ENCODE assay signal across 14 mouse cellular contexts in the genomic region with DNA sequence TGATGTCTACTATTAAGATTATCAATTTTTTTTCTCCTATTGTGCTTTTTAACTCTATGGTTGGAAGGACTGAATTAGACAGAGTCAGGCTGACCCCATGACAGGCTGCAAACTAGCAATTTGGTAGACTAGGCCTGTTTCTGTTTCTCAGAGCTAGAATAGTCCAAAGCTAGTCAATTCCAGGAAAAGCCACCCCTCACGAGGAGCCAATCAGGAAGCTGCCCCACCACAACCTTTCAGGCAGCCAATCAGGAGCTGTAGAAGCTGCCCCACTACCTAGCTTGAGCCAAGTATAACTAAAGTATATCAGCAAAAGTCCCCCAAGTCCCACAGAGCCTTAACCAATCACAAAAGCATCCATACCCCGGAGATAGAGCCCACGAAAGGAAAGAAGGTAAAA. TPM values are rescaled to one million over a fixed set of nuclear protein-coding genes. Genes with fewer than 3 reads are reported as not detected.
DNase-seq lines count a peak whose midpoint lies in the region; ATAC-seq and TF ChIP-seq lines count a peak whose summit lies in the region.
"Had no signal": no experiment of that assay in that cellular context is flagged by ENCODE, and none has a peak within 500 bp of the region (broad histone marks: within the 10 kb centered on the region; RNA-seq: fewer than 3 reads in every experiment).

No protein-coding gene starts in this region.

- no peaks in the 10 kb centered on the region for H3K9me3 ChIP-seq in G1E (replicated peaks)

- H3K36me3 ChIP-seq in G1E (replicated peaks), result peaks cover 34% of the 10 kb centered on the region
- H3K36me3 ChIP-seq in liver, adult 2 months (ENCODE audit: control insufficient read depth, insufficient read depth, low read length), result peaks cover 32% of the 10 kb centered on the region

- ATAC-seq in G1E (ENCODE audit: extremely low read depth, insufficient number of reproducible peaks, low FRiP score, poor library complexity, severe bottlenecking), result peak; percentile 65
- ATAC-seq in megakaryocyte progenitor cell, adult 5-6 weeks (replicated peaks; ENCODE audit: poor library complexity), result peak; percentile 35

- H3K27me3 ChIP-seq in G1E (ENCODE audit: insufficient read depth, low read length), result no peaks in the 10 kb centered on the region
- H3K27me3 ChIP-seq in liver, adult 2 months (ENCODE audit: control insufficient read depth, insufficient read depth, low read length), result no peaks in the 10 kb centered on the region

- TF ChIP-seq POLR2A in liver, adult 2 months (IDR thresholded peaks at IDR 0.05; ENCODE audit: extremely low read depth, insufficient read depth, low read length), result no peak

- DNase-seq in G1E (ENCODE audit: low spot score) (peak; percentile 30), R1 (ENCODE audit: low read depth, low spot score) (peak; percentile 25)
- DNase-seq in liver, adult 2 months (ENCODE audit: extremely low read depth, low read depth, low spot score), result peak; percentile 65
- DNase-seq in layer of hippocampus, adult 18-20 months (ENCODE audit: low spot score in 2 of 2), result no peak
- DNase-seq in layer of hippocampus, adult 8-10 months (ENCODE audit: low spot score in 2 of 2), result no peak
- no peak for DNase-seq in embryo, embryonic 9.5 days (ENCODE audit: extremely low spot score)
- DNase-seq: cerebellum, adult 9-10 months; heart, postnatal 10 days; kidney, adult 18-20 months; kidney, postnatal 10 days; left cerebral cortex, postnatal 4 days; lung, postnatal 14 days; right cerebral cortex, adult 18-20 months had no signal

- peaks cover 9% of the 10 kb centered on the region; the same call in 1 of the 2 replicates for H3K4me1 ChIP-seq in G1E (ENCODE audit: insufficient read depth, low read depth, low read length)
- H3K4me1 ChIP-seq in liver, adult 2 months (ENCODE audit: control insufficient read depth, insufficient read depth, low read length), result peaks cover 8% of the 10 kb centered on the region

- TF ChIP-seq CTCF in G1E (IDR thresholded peaks at IDR 0.05; ENCODE audit: low read depth, low read length), result no peak
- no peak for TF ChIP-seq CTCF in liver, adult 2 months (IDR thresholded peaks at IDR 0.05; ENCODE audit: low read depth, low read length)

- no peak overlapping the region for H3K9ac ChIP-seq in liver, adult 2 months (ENCODE audit: low read depth, low read length)

- 30% methylated on average over 3 of the region's 3 CpGs for WGBS in liver, adult 2 months

- H3K79me2 ChIP-seq in liver, adult 2 months (ENCODE audit: control insufficient read depth, insufficient read depth, low read length), result peaks cover 8% of the 10 kb centered on the region; the same call in 1 of the 2 replicates

- H3K4me3 ChIP-seq in G1E (ENCODE audit: low read depth, low read length), result no peak overlapping the region; the same call in 1 of the 2 replicates
- no peak overlapping the region for H3K4me3 ChIP-seq in liver, adult 2 months (ENCODE audit: insufficient read depth, low read depth, low read length)

- peak overlapping the region; percentile 81 for H3K27ac ChIP-seq in liver, adult 2 months (replicated peaks; ENCODE audit: insufficient read depth, low read depth, low read length)

RNA-seq across cellular contexts. Expression of a gene that starts 4.2 kb away (rescaled TPM):
- total RNA-seq in G1E (2014; fragmentation: Nextera tagmentation) (60.0 and 85.1 TPM in 2 replicates), G1E (2017) (72.4 and 83.0 TPM in 2 replicates)
- 30.8 and 31.6 TPM in 2 replicates for polyA plus RNA-seq in G1E (2012)
- 73.0 and 76.2 TPM in 2 replicates for total RNA-seq in liver, adult 2 months (2014; rRNA removed)
- polyA plus RNA-seq in liver, adult 2 months (2012; rRNA removed), result 44.9 and 53.2 TPM in 2 replicates
- 81.2 and 88.9 TPM in 2 replicates for total RNA-seq in megakaryocyte progenitor cell, adult 5-6 weeks (2015)
- total RNA-seq in megakaryocyte progenitor cell, adult 5-6 weeks (2017), result 98.0 and 113 TPM in 2 replicates
- total RNA-seq in layer of hippocampus, adult 18-20 months (2021), result 100 to 1,000 TPM; 119 to 122 TPM
- 100 to 1,000 TPM; 118 to 126 (median 121) TPM for total RNA-seq in layer of hippocampus, adult 8-10 months (2022)

RNA-seq across cellular contexts. Expression of a gene that starts 19.4 kb away (rescaled TPM):
- 5.1 and 13.5 TPM in 2 replicates for total RNA-seq in G1E (2014; fragmentation: Nextera tagmentation)
- 8.2 and 10.8 TPM in 2 replicates for total RNA-seq in G1E (2017)
- polyA plus RNA-seq in G1E (2012), result 104 and 161 TPM in 2 replicates
- 26.8 and 31.3 TPM in 2 replicates for total RNA-seq in liver, adult 2 months (2014; rRNA removed)
- polyA plus RNA-seq in liver, adult 2 months (2012; rRNA removed), result 111 and 123 TPM in 2 replicates
- 19.0 and 19.7 TPM in 2 replicates for total RNA-seq in megakaryocyte progenitor cell, adult 5-6 weeks (2015)
- 19.9 and 22.7 TPM in 2 replicates for total RNA-seq in megakaryocyte progenitor cell, adult 5-6 weeks (2017)
- 10 to 100 TPM; 22.2 to 25.9 TPM for total RNA-seq in layer of hippocampus, adult 18-20 months (2021)
- total RNA-seq in layer of hippocampus, adult 8-10 months (2022), result 10 to 100 TPM; 20.2 to 22.9 (median 20.8) TPM

RNA-seq across cellular contexts. Expression of a gene that starts 27.6 kb away (rescaled TPM):
- total RNA-seq in G1E (2014; fragmentation: Nextera tagmentation) (19.0 and 29.6 TPM in 2 replicates), G1E (2017) (36.8 and 42.0 TPM in 2 replicates)
- polyA plus RNA-seq in G1E (2012), result 14.8 and 15.0 TPM in 2 replicates
- 279 and 331 TPM in 2 replicates for total RNA-seq in liver, adult 2 months (2014; rRNA removed)
- 92.3 and 126 TPM in 2 replicates for polyA plus RNA-seq in liver, adult 2 months (2012; rRNA removed)
- 94.9 and 95.4 TPM in 2 replicates for total RNA-seq in megakaryocyte progenitor cell, adult 5-6 weeks (2015)
- total RNA-seq in megakaryocyte progenitor cell, adult 5-6 weeks (2017), result 139 and 176 TPM in 2 replicates
- 100 to 1,000 TPM; 101 to 109 TPM for total RNA-seq in layer of hippocampus, adult 18-20 months (2021)
- total RNA-seq in layer of hippocampus, adult 8-10 months (2022), result 100 to 1,000 TPM in 3 of 4 experiments, 10 to 100 TPM in 1; 98.3 to 113 (median 102) TPM

RNA-seq across cellular contexts. Expression of a gene that starts 39.1 kb away (rescaled TPM):
- total RNA-seq in G1E (2014; fragmentation: Nextera tagmentation) (2.7 and 7.4 TPM in 2 replicates), G1E (2017) (6.9 and 7.3 TPM in 2 replicates)
- polyA plus RNA-seq in G1E (2012), result 3.2 and 4.1 TPM in 2 replicates
- total RNA-seq in liver, adult 2 months (2014; rRNA removed), result 19.8 and 22.4 TPM in 2 replicates
- polyA plus RNA-seq in liver, adult 2 months (2012; rRNA removed), result 19.3 and 23.2 TPM in 2 replicates
- 1.2 and 1.3 TPM in 2 replicates for total RNA-seq in megakaryocyte progenitor cell, adult 5-6 weeks (2015)
- total RNA-seq in megakaryocyte progenitor cell, adult 5-6 weeks (2017), result 3.7 and 4.4 TPM in 2 replicates
- total RNA-seq in layer of hippocampus, adult 18-20 months (2021), result 1 to 10 TPM; 8.4 to 9.8 TPM
- 10 to 100 TPM in 1 of 4 experiments, 1 to 10 TPM in 3; 9.4 to 11.2 (median 9.4) TPM for total RNA-seq in layer of hippocampus, adult 8-10 months (2022)

Comparison
In these comparisons a context has a peak if more than half of its experiments do, and no peak if none do; other contexts are left out.
1. DNase-seq: peak in G1E (single experiment), R1 (single experiment) and liver, adult 2 months (single experiment); none in layer of hippocampus, adult 18-20 months (0 of 2), layer of hippocampus, adult 8-10 months (0 of 2) and embryo, embryonic 9.5 days (single experiment).